Mouse (Mus musculus) neural tube, embryonic 14.5 days (tissue): ENCODE data around the gene Map4k1. TPM values are rescaled to one million over a fixed set of nuclear protein-coding genes. Genes with fewer than 3 reads are reported as not detected.

Experiments used
- ATAC-seq: fragments of 200-750 bp; cut with Nextera tagmentation; 2 replicates; pipeline ENCODE4 v1.8.0; 2017; ENCODE audit warnings: low read depth, mild to moderate bottlenecking, moderate TSS enrichment, moderate library complexity
- H3K27ac ChIP-seq: fragments of 300-500 bp; sonication (generic); 2 replicates; pipeline ENCODE4 v1.5.1; 2014; ENCODE audit warnings: low read depth, mild to moderate bottlenecking, control low read depth, low read length, moderate library complexity, mixed read lengths
- H3K27me3 ChIP-seq: fragments of 300-500 bp; sonication (generic); 2 replicates; pipeline ENCODE4 v1.6.1; 2014; ENCODE audit warnings: low read length; ENCODE audit not compliant: control insufficient read depth, insufficient read depth
- H3K36me3 ChIP-seq: fragments of 300-500 bp; sonication (generic); 2 replicates; pipeline ENCODE4 v1.6.1; 2014; ENCODE audit warnings: low read length, mixed read lengths; ENCODE audit not compliant: control insufficient read depth, insufficient read depth
- H3K4me1 ChIP-seq: fragments of 300-500 bp; sonication (generic); 2 replicates; pipeline ENCODE4 v1.6.1; 2014; ENCODE audit warnings: low read length; ENCODE audit not compliant: control insufficient read depth, insufficient read depth
- H3K4me2 ChIP-seq: fragments of 300-500 bp; sonication (generic); 2 replicates; pipeline ENCODE4 v1.6.1; 2014; ENCODE audit warnings: mild to moderate bottlenecking, low read depth, low read length, control low read depth
- H3K4me3 ChIP-seq: fragments of 300-500 bp; sonication (generic); 2 replicates; pipeline ENCODE4 v1.5.1; 2014; ENCODE audit warnings: low read depth, low read length, control low read depth, mixed read lengths
- H3K9ac ChIP-seq: fragments of 300-500 bp; sonication (generic); replicated peaks from 2 replicates; pipeline ENCODE4 v1.6.1; 2014; ENCODE audit warnings: low read depth, mild to moderate bottlenecking, control low read depth, low read length, mixed read lengths
- H3K9me3 ChIP-seq: fragments of 300-500 bp; sonication (generic); 2 replicates; pipeline ENCODE4 v1.6.1; 2016; ENCODE audit warnings: low read length; ENCODE audit not compliant: control insufficient read depth
- WGBS: fragments of 180-500 bp; shearing (Covaris S2); extraction: QIAGEN DNeasy Blood & Tissue Kit; methylation state at CpG from one replicate; pipeline ENCODE4 v1.1.7; 2014; 5-methylcytosine and 5-hydroxymethylcytosine counted together
- polyA plus RNA-seq: library from polyadenylated mRNA; unstranded; fragments of >200 nt; fragmentation: Nextera tagmentation; extraction: Ambion mirVana; gene quantifications from 2 replicates; pipeline ENCODE4 v1.2.1, GENCODE M21; 2014

The Map4k1 gene
- polyA plus RNA-seq, 1 experiment from 2014 or later = 7.8 TPM

GRCm38 (mm10) chr7:28943451-28944180 lies 38.2 kb upstream of the Map4k1 start:
- ATAC-seq = no peak
- Histone ChIP-seq H3K9me3 (no peaks in the 10 kb centered on the region), H3K4me2 (no peak overlapping the region), H3K9ac (no peak overlapping the region), H3K36me3 (no peaks in the 10 kb centered on the region), H3K27ac (no peak overlapping the region), H3K27me3 (no peaks in the 10 kb centered on the region), H3K4me1 (peaks cover 10% of the 10 kb centered on the region; the same call in 1 of the 2 replicates), H3K4me3 (no peak overlapping the region)
- 73% methylated on average over 5 of the region's 5 CpGs for WGBS

GRCm38 (mm10) chr7:28944756-28945415 lies 37.0 kb upstream of the Map4k1 start:
- peaks cover 10% of the 10 kb centered on the region; the same call in 1 of the 2 replicates for H3K4me1 ChIP-seq

GRCm38 (mm10) chr7:28945416-28946270 lies 36.2 kb upstream of the Map4k1 start:
- Histone ChIP-seq H3K4me1 (peaks cover 8% of the 10 kb centered on the region; the same call in 1 of the 2 replicates), H3K9me3 (no peaks in the 10 kb centered on the region), H3K9ac (no peak overlapping the region), H3K27ac (no peak overlapping the region), H3K36me3 (no peaks in the 10 kb centered on the region), H3K27me3 (no peaks in the 10 kb centered on the region), H3K4me3 (no peak overlapping the region), H3K4me2 (no peak overlapping the region)
- 0 out of 2 replicates have a peak, but pooled peaks have one; percentile 14 for ATAC-seq
- 44% methylated on average over 10 of the region's 10 CpGs for WGBS

More at GRCm38 (mm10) chr7:28944756-28945415, 37.0 kb upstream of the Map4k1 start:
- Histone ChIP-seq H3K36me3 (no peaks in the 10 kb centered on the region), H3K9ac (no peak overlapping the region), H3K27me3 (no peaks in the 10 kb centered on the region), H3K27ac (no peak overlapping the region), H3K4me3 (no peak overlapping the region), H3K9me3 (no peaks in the 10 kb centered on the region), H3K4me2 (no peak overlapping the region)
- 50% methylated on average over 6 of the region's 6 CpGs for WGBS
- ATAC-seq = no peak

- H3K36me3 ChIP-seq = no peaks in the 10 kb centered on the region
- H3K9me3 ChIP-seq = no peaks in the 10 kb centered on the region
- H3K27me3 ChIP-seq = no peaks in the 10 kb centered on the region
- H3K4me1 ChIP-seq = 0 out of 2 replicates have a peak, but pooled peaks cover 4% of the 10 kb centered on the region
- no peak overlapping the region for H3K27ac ChIP-seq
- H3K4me2 ChIP-seq = no peak overlapping the region
- WGBS = 20% methylated on average over 1 of the region's 1 CpGs
- H3K9ac ChIP-seq = no peak overlapping the region
- no peak overlapping the region for H3K4me3 ChIP-seq
- ATAC-seq = no peak
Measured at GRCm38 (mm10) chr7:28946271-28946610, 35.6 kb upstream of the Map4k1 start.

- H3K4me3 ChIP-seq = no peak overlapping the region
- 90% methylated on average over 7 of the region's 7 CpGs for WGBS
Measured at GRCm38 (mm10) chr7:28948746-28949145, 33.1 kb upstream of the Map4k1 start.

GRCm38 (mm10) chr7:28949298-28949697 lies 32.6 kb upstream of the Map4k1 start:
- no peak overlapping the region for H3K4me3 ChIP-seq
- H3K4me2 ChIP-seq = no peak overlapping the region
- WGBS = 91% methylated on average over 2 of the region's 2 CpGs
- H3K4me1 ChIP-seq = peaks cover 11% of the 10 kb centered on the region
- H3K27me3 ChIP-seq = no peaks in the 10 kb centered on the region
- H3K27ac ChIP-seq = no peak overlapping the region
- no peaks in the 10 kb centered on the region for H3K36me3 ChIP-seq
- no peak overlapping the region for H3K9ac ChIP-seq
- ATAC-seq = no peak
- H3K9me3 ChIP-seq = no peaks in the 10 kb centered on the region

More at GRCm38 (mm10) chr7:28948746-28949145, 33.1 kb upstream of the Map4k1 start:
- Histone ChIP-seq H3K9me3 (no peaks in the 10 kb centered on the region), H3K27me3 (no peaks in the 10 kb centered on the region), H3K27ac (no peak overlapping the region), H3K9ac (no peak overlapping the region), H3K36me3 (no peaks in the 10 kb centered on the region), H3K4me2 (no peak overlapping the region), H3K4me1 (peaks cover 11% of the 10 kb centered on the region)
- no peak for ATAC-seq

GRCm38 (mm10) chr7:28950346-28951037 lies 31.4 kb upstream of the Map4k1 start:
- H3K4me1 ChIP-seq = peaks cover 8% of the 10 kb centered on the region
- no peak overlapping the region for H3K27ac ChIP-seq
- no peaks in the 10 kb centered on the region for H3K27me3 ChIP-seq
- H3K9me3 ChIP-seq = no peaks in the 10 kb centered on the region
- H3K9ac ChIP-seq = no peak overlapping the region
- no peak for ATAC-seq
- H3K36me3 ChIP-seq = no peaks in the 10 kb centered on the region
- no peak overlapping the region for H3K4me2 ChIP-seq
- no peak overlapping the region for H3K4me3 ChIP-seq
- WGBS = 92% methylated on average over 10 of the region's 10 CpGs

GRCm38 (mm10) chr7:28951764-28952163 lies 30.1 kb upstream of the Map4k1 start:
- Histone ChIP-seq H3K4me2 (no peak overlapping the region), H3K4me1 (peaks cover 6% of the 10 kb centered on the region), H3K36me3 (no peaks in the 10 kb centered on the region), H3K9me3 (no peaks in the 10 kb centered on the region), H3K4me3 (no peak overlapping the region), H3K27me3 (no peaks in the 10 kb centered on the region), H3K9ac (no peak overlapping the region), H3K27ac (no peak overlapping the region; the same call in 1 of the 2 replicates)
- 88% methylated on average over 2 of the region's 2 CpGs for WGBS
- no peak for ATAC-seq
